ENCODE assay signal across 8 mouse cellular contexts in the genomic region with DNA sequence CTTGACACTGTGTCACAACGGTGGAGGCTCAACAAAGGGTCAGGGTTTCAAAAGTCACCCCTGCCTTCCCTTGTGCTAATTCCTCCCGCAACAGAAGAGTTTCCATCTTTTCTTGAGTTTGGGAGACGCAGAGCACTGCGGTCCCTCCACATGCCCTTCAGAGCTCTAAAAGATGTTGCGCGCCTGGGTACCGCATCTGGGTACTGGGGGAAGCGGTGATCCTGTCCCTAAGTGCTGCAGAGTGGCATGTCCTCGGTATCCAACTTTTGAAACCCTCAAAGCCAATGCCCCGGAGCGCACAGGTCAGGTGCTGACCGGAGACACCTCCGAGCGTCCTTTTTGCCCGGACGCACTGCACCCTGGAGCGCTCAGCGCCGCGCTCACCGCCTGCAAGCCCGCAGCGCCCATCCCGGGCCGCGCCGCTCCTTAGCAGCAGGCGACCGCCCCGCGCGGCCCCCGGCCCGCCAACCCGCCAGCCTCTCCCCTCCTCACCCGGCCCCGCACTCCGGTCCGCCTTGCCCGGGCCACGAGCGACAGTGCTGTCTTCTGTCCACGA. TPM values are rescaled to one million over a fixed set of nuclear protein-coding genes. Genes with fewer than 3 reads are reported as not detected.
A peak's percentile ranks its signal among the peaks of the same experiment; 100 is the strongest.
DNase-seq lines count a peak whose midpoint lies in the region; ATAC-seq lines count a peak whose summit lies in the region.

No protein-coding gene starts in this region.

- WGBS in heart, embryonic 16.5 days = 1% methylated on average over 42 of the region's 43 CpGs
- 1% methylated on average over 43 of the region's 43 CpGs for WGBS in forebrain, embryonic 16.5 days
- WGBS in limb, embryonic 11.5 days = 1% methylated on average over 34 of the region's 43 CpGs

- peak overlapping the region; percentile 81 for H3K4me2 ChIP-seq in heart, embryonic 16.5 days (ENCODE audit: low read depth, low read length)
- H3K4me2 ChIP-seq in forebrain, embryonic 16.5 days (ENCODE audit: low read length) = peak overlapping the region; percentile 93
- peak overlapping the region; percentile 89 for H3K4me2 ChIP-seq in limb, embryonic 11.5 days (ENCODE audit: low read depth, severe bottlenecking)

- no peak overlapping the region for H3K9ac ChIP-seq in heart, embryonic 16.5 days (ENCODE audit: low read length)
- peak overlapping the region; percentile 68 for H3K9ac ChIP-seq in forebrain, embryonic 16.5 days (replicated peaks; ENCODE audit: low read depth, low read length)
- H3K9ac ChIP-seq in limb, embryonic 11.5 days (ENCODE audit: low read length) = peak overlapping the region; percentile 27; the same call in 1 of the 2 replicates

- no peaks in the 10 kb centered on the region for H3K36me3 ChIP-seq in heart, embryonic 16.5 days (ENCODE audit: control insufficient read depth, insufficient read depth)
- no peaks in the 10 kb centered on the region for H3K36me3 ChIP-seq in forebrain, embryonic 16.5 days (ENCODE audit: control insufficient read depth, insufficient read depth)
- H3K36me3 ChIP-seq in limb, embryonic 11.5 days (ENCODE audit: control insufficient read depth, insufficient read depth, low read length) = no peaks in the 10 kb centered on the region

- H3K4me3 ChIP-seq in heart, embryonic 16.5 days (ENCODE audit: low read length) = peak overlapping the region; percentile 61
- H3K4me3 ChIP-seq in forebrain, embryonic 16.5 days (replicated peaks; ENCODE audit: low read length) = peak overlapping the region; percentile 78
- peak overlapping the region; percentile 48 for H3K4me3 ChIP-seq in limb, embryonic 11.5 days (ENCODE audit: low read depth, low read length)

- H3K4me1 ChIP-seq in heart, embryonic 16.5 days (ENCODE audit: control insufficient read depth, insufficient read depth, low read length) = peaks cover 3% of the 10 kb centered on the region; the same call in 1 of the 2 replicates
- peaks cover 11% of the 10 kb centered on the region for H3K4me1 ChIP-seq in forebrain, embryonic 16.5 days (replicated peaks; ENCODE audit: control insufficient read depth, insufficient read depth, low read length)
- H3K4me1 ChIP-seq in limb, embryonic 11.5 days (ENCODE audit: control insufficient read depth, insufficient read depth, low read length) = 0 out of 2 replicates have a peak, but pooled peaks cover 6% of the 10 kb centered on the region

- ATAC-seq in heart, embryonic 16.5 days (replicated peaks; ENCODE audit: extremely low read depth, insufficient read depth, low FRiP score) = 0 out of 2 replicates have a peak, but pooled peaks have one; percentile 28
- peak; percentile 66 for ATAC-seq in forebrain, embryonic 16.5 days
- peak; percentile 19 for ATAC-seq in limb, embryonic 11.5 days (ENCODE audit: insufficient number of reproducible peaks, low FRiP score, low TSS enrichment, low read depth)

- DNase-seq in heart, postnatal 36 days = no peak
- DNase-seq in brain, adult 2 months (ENCODE audit: low read depth, low spot score) = peak; percentile 12
- DNase-seq in limb, embryonic 11.5 days (ENCODE audit: low spot score) = peak; percentile 65
- peak; percentile 4 for DNase-seq in right cerebral cortex, adult 18-20 months
- DNase-seq in natural killer cell, adult 2 months (ENCODE audit: low spot score in 2 of 2) = no peak
- no peak for DNase-seq in T-cell, adult 2 months (ENCODE audit: low spot score)

- peaks cover 30% of the 10 kb centered on the region for H3K27me3 ChIP-seq in heart, embryonic 16.5 days (ENCODE audit: control insufficient read depth, insufficient read depth, low read length)
- 0 out of 2 replicates have a peak, but pooled peaks cover 2% of the 10 kb centered on the region for H3K27me3 ChIP-seq in forebrain, embryonic 16.5 days (replicated peaks; ENCODE audit: control insufficient read depth, insufficient read depth, low read length)
- H3K27me3 ChIP-seq in limb, embryonic 11.5 days (ENCODE audit: control insufficient read depth, insufficient read depth, low read length) = peaks cover 27% of the 10 kb centered on the region

- H3K9me3 ChIP-seq in heart, embryonic 16.5 days (replicated peaks; ENCODE audit: control insufficient read depth, low read length) = no peaks in the 10 kb centered on the region
- no peaks in the 10 kb centered on the region for H3K9me3 ChIP-seq in forebrain, embryonic 16.5 days (ENCODE audit: control insufficient read depth, low read length)
- H3K9me3 ChIP-seq in limb, embryonic 11.5 days (ENCODE audit: control insufficient read depth, low read length) = no peaks in the 10 kb centered on the region

- intact Hi-C loops in heart, postnatal 36 days (cut with DNase I) = no loop called here

- H3K27ac ChIP-seq in heart, embryonic 16.5 days (ENCODE audit: low read length) = no peak overlapping the region
- no peak overlapping the region for H3K27ac ChIP-seq in forebrain, embryonic 16.5 days (ENCODE audit: low read length)
- no peak overlapping the region for H3K27ac ChIP-seq in limb, embryonic 11.5 days (replicated peaks; ENCODE audit: low read depth, low read length)

RNA-seq across cellular contexts. Expression of a gene that starts 0.8 kb away (rescaled TPM):
- polyA plus RNA-seq in heart, embryonic 16.5 days (2015; fragmentation: Nextera tagmentation; extraction: Ambion mirVana) = 0.30 and 0.32 TPM in 2 replicates
- total RNA-seq in heart, postnatal 36 days (2021) = not detected
- 2.2 and 2.9 TPM in 2 replicates for polyA plus RNA-seq in forebrain, embryonic 16.5 days (2015; fragmentation: Nextera tagmentation; extraction: Ambion mirVana)
- 0.35 and 0.75 TPM in 2 replicates for polyA plus RNA-seq in limb, embryonic 11.5 days (2014; fragmentation: Nextera tagmentation; extraction: Ambion mirVana)

Comparison
In these comparisons a context has a peak if more than half of its experiments do, and no peak if none do; other contexts are left out.
1. DNase-seq: peak in brain, adult 2 months (single experiment), limb, embryonic 11.5 days (single experiment) and right cerebral cortex, adult 18-20 months (single experiment); none in heart, postnatal 36 days (0 of 2), natural killer cell, adult 2 months (0 of 2) and T-cell, adult 2 months (single experiment).
2. Peak in every context shown above with its lines, with median percentiles within 50 percentile points of each other: ATAC-seq, H3K4me2 ChIP-seq and H3K4me3 ChIP-seq.